Mouse (Mus musculus): Measurements from ENCODE around the gene Dph3. TPM values are rescaled to one million over a fixed set of nuclear protein-coding genes. Genes with fewer than 3 reads are reported as not detected.
A peak's percentile ranks its signal among the peaks of the same experiment; 100 is the strongest.

Gene Dph3
- polyA plus RNA-seq, 1 experiment = 19.5 TPM

- no peak for DNase-seq
- WGBS = 93% methylated on average over 7 of the region's 7 CpGs
- no peak overlapping the region for H3K4me3 ChIP-seq (ENCODE audit: control insufficient read depth, insufficient read depth, low read length)
- H3K4me1 ChIP-seq (replicated peaks; ENCODE audit: control insufficient read depth, insufficient read depth, low read length) = no peaks in the 10 kb centered on the region
- TF ChIP-seq CTCF (IDR thresholded peaks at IDR 0.05; ENCODE audit: borderline replicate concordance, control insufficient read depth, extremely low read depth, insufficient read depth, low read length, poor library complexity) (no peak), POLR2A (IDR thresholded peaks at IDR 0.05; ENCODE audit: control insufficient read depth, extremely low read depth, insufficient read depth, low read length, poor library complexity) (no peak)
- no peaks in the 10 kb centered on the region for H3K36me3 ChIP-seq (ENCODE audit: control insufficient read depth, insufficient read depth, low read length)
- no peak overlapping the region for H3K27ac ChIP-seq (ENCODE audit: control insufficient read depth, insufficient read depth, low read length)
- H3K27me3 ChIP-seq (ENCODE audit: control insufficient read depth, insufficient read depth, low read length) = no peaks in the 10 kb centered on the region; the same call in 1 of the 2 replicates
These were observed 11.6 kb downstream of the Dph3 start for GRCm38 (mm10) chr14:32073901-32074300.

DNA sequence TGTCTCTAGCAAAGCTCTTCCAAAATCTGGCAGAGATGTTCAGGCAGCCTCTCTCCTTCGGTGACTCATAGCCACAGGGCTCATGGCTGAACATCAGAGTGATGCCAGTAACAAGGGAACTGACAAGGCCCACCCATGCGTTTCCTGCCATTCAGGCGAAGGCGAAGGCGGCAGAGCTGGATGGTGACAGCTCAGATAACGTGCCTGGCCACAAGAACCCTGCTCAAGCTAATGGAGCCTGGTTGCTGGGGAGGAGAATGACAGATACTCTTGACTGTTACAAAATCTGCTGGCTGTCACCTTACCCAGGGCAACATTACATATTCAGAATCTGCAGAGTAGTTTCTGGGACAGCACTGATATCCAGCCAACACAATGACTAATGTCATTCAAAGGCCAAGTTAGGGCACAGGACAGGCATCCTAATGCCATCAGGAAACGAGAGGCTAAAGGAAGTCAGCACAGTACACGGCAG is 12.3 kb downstream of the Dph3 start:
- no peaks in the 10 kb centered on the region for H3K4me1 ChIP-seq (replicated peaks; ENCODE audit: control insufficient read depth, insufficient read depth, low read length)
- WGBS = 50% methylated on average over 8 of the region's 8 CpGs
- no peak overlapping the region for H3K27ac ChIP-seq (ENCODE audit: control insufficient read depth, insufficient read depth, low read length)
- no peaks in the 10 kb centered on the region for H3K36me3 ChIP-seq (ENCODE audit: control insufficient read depth, insufficient read depth, low read length)
- no peak for TF ChIP-seq CTCF (IDR thresholded peaks at IDR 0.05; ENCODE audit: borderline replicate concordance, control insufficient read depth, extremely low read depth, insufficient read depth, low read length, poor library complexity)
- TF ChIP-seq POLR2A (IDR thresholded peaks at IDR 0.05; ENCODE audit: control insufficient read depth, extremely low read depth, insufficient read depth, low read length, poor library complexity) = no peak
- H3K4me3 ChIP-seq (ENCODE audit: control insufficient read depth, insufficient read depth, low read length) = no peak overlapping the region
- DNase-seq = no peak
- no peaks in the 10 kb centered on the region; the same call in 1 of the 2 replicates for H3K27me3 ChIP-seq (ENCODE audit: control insufficient read depth, insufficient read depth, low read length)

DNA sequence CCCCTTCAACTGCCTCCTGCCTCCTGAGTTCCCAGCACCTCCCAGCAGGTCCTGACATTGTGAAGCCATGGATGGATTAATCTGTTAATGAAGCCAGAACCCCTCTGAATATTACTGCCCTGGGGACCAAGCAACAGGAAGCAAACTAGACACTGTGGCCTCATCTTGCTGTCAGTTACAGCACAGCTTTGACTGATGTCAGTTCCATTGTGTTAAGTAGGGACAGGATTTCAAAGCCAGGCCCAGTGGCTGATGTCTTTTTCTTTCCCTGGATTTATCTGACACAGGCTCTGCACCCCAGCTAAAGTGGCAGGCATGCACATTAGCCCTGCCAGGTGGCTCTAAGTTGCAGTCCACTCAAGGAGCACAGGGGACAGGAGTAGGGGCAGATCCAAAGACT is 12.7 kb downstream of the Dph3 start:
- Histone ChIP-seq H3K4me3 (ENCODE audit: control insufficient read depth, insufficient read depth, low read length) (no peak overlapping the region), H3K36me3 (ENCODE audit: control insufficient read depth, insufficient read depth, low read length) (no peaks in the 10 kb centered on the region), H3K27ac (ENCODE audit: control insufficient read depth, insufficient read depth, low read length) (no peak overlapping the region), H3K4me1 (replicated peaks; ENCODE audit: control insufficient read depth, insufficient read depth, low read length) (no peaks in the 10 kb centered on the region), H3K27me3 (ENCODE audit: control insufficient read depth, insufficient read depth, low read length) (no peaks in the 10 kb centered on the region; the same call in 1 of the 2 replicates)
- DNase-seq = no peak
- TF ChIP-seq CTCF (IDR thresholded peaks at IDR 0.05; ENCODE audit: borderline replicate concordance, control insufficient read depth, extremely low read depth, insufficient read depth, low read length, poor library complexity) (no peak), POLR2A (IDR thresholded peaks at IDR 0.05; ENCODE audit: control insufficient read depth, extremely low read depth, insufficient read depth, low read length, poor library complexity) (no peak)

- Histone ChIP-seq H3K4me1 (replicated peaks; ENCODE audit: control insufficient read depth, insufficient read depth, low read length) (no peaks in the 10 kb centered on the region), H3K4me3 (ENCODE audit: control insufficient read depth, insufficient read depth, low read length) (no peak overlapping the region), H3K27ac (ENCODE audit: control insufficient read depth, insufficient read depth, low read length) (no peak overlapping the region), H3K27me3 (ENCODE audit: control insufficient read depth, insufficient read depth, low read length) (no peaks in the 10 kb centered on the region), H3K36me3 (ENCODE audit: control insufficient read depth, insufficient read depth, low read length) (no peaks in the 10 kb centered on the region)
- DNase-seq = no peak
- 95% methylated on average over 4 of the region's 4 CpGs for WGBS
- no peak for TF ChIP-seq CTCF (IDR thresholded peaks at IDR 0.05; ENCODE audit: borderline replicate concordance, control insufficient read depth, extremely low read depth, insufficient read depth, low read length, poor library complexity)
- TF ChIP-seq POLR2A (IDR thresholded peaks at IDR 0.05; ENCODE audit: control insufficient read depth, extremely low read depth, insufficient read depth, low read length, poor library complexity) = no peak
These were observed 24.1 kb downstream of the Dph3 start for GRCm38 (mm10) chr14:32061398-32061797.

GRCm38 (mm10) chr14:32057664-32058063 is 27.9 kb downstream of the Dph3 start:
- no peak overlapping the region for H3K27ac ChIP-seq (ENCODE audit: control insufficient read depth, insufficient read depth, low read length)
- H3K4me3 ChIP-seq (ENCODE audit: control insufficient read depth, insufficient read depth, low read length) = no peak overlapping the region

GRCm38 (mm10) chr14:32056675-32057074 is 28.9 kb downstream of the Dph3 start:
- DNase-seq = peak; percentile 37
- WGBS = 98% methylated on average over 2 of the region's 2 CpGs

More at GRCm38 (mm10) chr14:32057664-32058063, 27.9 kb downstream of the Dph3 start:
- H3K36me3 ChIP-seq (ENCODE audit: control insufficient read depth, insufficient read depth, low read length) = no peaks in the 10 kb centered on the region
- 90% methylated on average over 4 of the region's 4 CpGs for WGBS
- H3K4me1 ChIP-seq (replicated peaks; ENCODE audit: control insufficient read depth, insufficient read depth, low read length) = no peaks in the 10 kb centered on the region
- no peak for DNase-seq
- TF ChIP-seq POLR2A (IDR thresholded peaks at IDR 0.05; ENCODE audit: control insufficient read depth, extremely low read depth, insufficient read depth, low read length, poor library complexity) (no peak), CTCF (IDR thresholded peaks at IDR 0.05; ENCODE audit: borderline replicate concordance, control insufficient read depth, extremely low read depth, insufficient read depth, low read length, poor library complexity) (no peak)
- H3K27me3 ChIP-seq (ENCODE audit: control insufficient read depth, insufficient read depth, low read length) = no peaks in the 10 kb centered on the region

GRCm38 (mm10) chr14:32055781-32056180 is 29.7 kb downstream of the Dph3 start:
- Histone ChIP-seq H3K36me3 (ENCODE audit: control insufficient read depth, insufficient read depth, low read length) (no peaks in the 10 kb centered on the region), H3K27me3 (ENCODE audit: control insufficient read depth, insufficient read depth, low read length) (no peaks in the 10 kb centered on the region), H3K4me1 (replicated peaks; ENCODE audit: control insufficient read depth, insufficient read depth, low read length) (no peaks in the 10 kb centered on the region), H3K27ac (ENCODE audit: control insufficient read depth, insufficient read depth, low read length) (no peak overlapping the region), H3K4me3 (ENCODE audit: control insufficient read depth, insufficient read depth, low read length) (no peak overlapping the region)
- WGBS = 89% methylated on average over 8 of the region's 8 CpGs
- TF ChIP-seq CTCF (IDR thresholded peaks at IDR 0.05; ENCODE audit: borderline replicate concordance, control insufficient read depth, extremely low read depth, insufficient read depth, low read length, poor library complexity) (no peak), POLR2A (IDR thresholded peaks at IDR 0.05; ENCODE audit: control insufficient read depth, extremely low read depth, insufficient read depth, low read length, poor library complexity) (no peak)
- no peak for DNase-seq

More at GRCm38 (mm10) chr14:32056675-32057074, 28.9 kb downstream of the Dph3 start:
- no peak for TF ChIP-seq CTCF (IDR thresholded peaks at IDR 0.05; ENCODE audit: borderline replicate concordance, control insufficient read depth, extremely low read depth, insufficient read depth, low read length, poor library complexity)
- no peak for TF ChIP-seq POLR2A (IDR thresholded peaks at IDR 0.05; ENCODE audit: control insufficient read depth, extremely low read depth, insufficient read depth, low read length, poor library complexity)
- Histone ChIP-seq H3K4me1 (replicated peaks; ENCODE audit: control insufficient read depth, insufficient read depth, low read length) (no peaks in the 10 kb centered on the region), H3K4me3 (ENCODE audit: control insufficient read depth, insufficient read depth, low read length) (no peak overlapping the region), H3K27ac (ENCODE audit: control insufficient read depth, insufficient read depth, low read length) (no peak overlapping the region), H3K36me3 (ENCODE audit: control insufficient read depth, insufficient read depth, low read length) (no peaks in the 10 kb centered on the region), H3K27me3 (ENCODE audit: control insufficient read depth, insufficient read depth, low read length) (no peaks in the 10 kb centered on the region)

All from thymus, adult 2 months (tissue).